Mouse (Mus musculus): ENCODE measurements around the gene Gm29289. TPM values are rescaled to one million over a fixed set of nuclear protein-coding genes. Genes with fewer than 3 reads are reported as not detected.
"Not testable (repeated sequence)": the region's sequence is repeated elsewhere in the genome, so short reads cannot be mapped to it uniquely, and the experiment has no call there.

Gene Gm29289
- not detected in 2 replicates for polyA plus RNA-seq (2012; rRNA removed)

DNA sequence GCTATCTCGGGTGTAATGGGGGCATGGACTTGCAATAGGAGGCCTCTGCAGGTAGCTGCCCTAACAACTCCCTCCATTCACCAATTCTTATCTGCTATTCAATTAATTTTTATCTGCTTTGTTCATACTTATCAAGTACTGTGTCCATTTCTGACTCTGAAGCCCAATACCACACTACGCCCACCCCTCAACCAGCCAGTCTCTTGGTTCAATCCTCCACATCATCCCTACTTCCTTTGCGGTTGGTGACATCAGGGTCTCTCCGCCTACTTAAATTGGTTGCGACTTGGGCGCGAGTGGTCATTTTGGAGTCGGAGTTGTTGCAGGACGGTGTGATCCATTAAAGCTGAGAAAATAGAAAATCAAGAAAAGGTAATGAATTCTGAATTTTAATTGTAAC is at the start of gene Gm29289:
Gm29289 (plus strand) TSS at position 301 of the 400 bp plus-strand sequence.
- not testable (repeated sequence) for H3K36me3 ChIP-seq (ENCODE audit: control insufficient read depth, insufficient read depth, low read length); DNase-seq; H3K27me3 ChIP-seq (ENCODE audit: control insufficient read depth, insufficient read depth, low read length); H3K27ac ChIP-seq (ENCODE audit: control insufficient read depth, insufficient read depth, low read length); H3K4me3 ChIP-seq (ENCODE audit: control insufficient read depth, insufficient read depth, low read length); H3K4me1 ChIP-seq (replicated peaks; ENCODE audit: control insufficient read depth, insufficient read depth, low read length)
- no CpG with 5 or more reads among the region's 9 CpGs for WGBS

DNA sequence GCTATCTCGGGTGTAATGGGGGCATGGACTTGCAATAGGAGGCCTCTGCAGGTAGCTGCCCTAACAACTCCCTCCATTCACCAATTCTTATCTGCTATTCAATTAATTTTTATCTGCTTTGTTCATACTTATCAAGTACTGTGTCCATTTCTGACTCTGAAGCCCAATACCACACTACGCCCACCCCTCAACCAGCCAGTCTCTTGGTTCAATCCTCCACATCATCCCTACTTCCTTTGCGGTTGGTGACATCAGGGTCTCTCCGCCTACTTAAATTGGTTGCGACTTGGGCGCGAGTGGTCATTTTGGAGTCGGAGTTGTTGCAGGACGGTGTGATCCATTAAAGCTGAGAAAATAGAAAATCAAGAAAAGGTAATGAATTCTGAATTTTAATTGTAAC is 31.7 kb upstream of the Gm29289 start, which contains the start of gene Gm10352:
Gm10352 (plus strand) TSS at position 301 of the 400 bp plus-strand sequence.
- H3K27ac ChIP-seq (ENCODE audit: control insufficient read depth, insufficient read depth, low read length); H3K4me1 ChIP-seq (replicated peaks; ENCODE audit: control insufficient read depth, insufficient read depth, low read length); H3K4me3 ChIP-seq (ENCODE audit: control insufficient read depth, insufficient read depth, low read length); H3K36me3 ChIP-seq (ENCODE audit: control insufficient read depth, insufficient read depth, low read length); DNase-seq; H3K27me3 ChIP-seq (ENCODE audit: control insufficient read depth, insufficient read depth, low read length): not testable (repeated sequence)
- no CpG with 5 or more reads among the region's 9 CpGs for WGBS

Other genes starting within 250 kb of the Gm29289 start
- gene H2al2b, start 211.9 kb upstream of the Gm29289 start, polyA plus RNA-seq (2012; rRNA removed) = not detected in 2 replicates
- gene Gm4064, start 136.4 kb upstream of the Gm29289 start, polyA plus RNA-seq (2012; rRNA removed) = not detected in 2 replicates
- not detected in 2 replicates for gene Rbmy, start 101.9 kb upstream of the Gm29289 start, polyA plus RNA-seq (2012; rRNA removed)
- not detected in 2 replicates for gene Gm10256, start 101.9 kb upstream of the Gm29289 start, polyA plus RNA-seq (2012; rRNA removed)
- gene Gm10352, start 31.6 kb upstream of the Gm29289 start, polyA plus RNA-seq (2012; rRNA removed) = not detected in 2 replicates

All from thymus, adult 2 months (tissue).